Mouse (Mus musculus): Measurements from ENCODE around the gene Kif13a. TPM values are rescaled to one million over a fixed set of nuclear protein-coding genes. Genes with fewer than 3 reads are reported as not detected.

Gene Kif13a
- total and polyA plus RNA-seq, 3 experiments: 1.2 to 1.7 TPM; not detected in 1

GRCm38 (mm10) chr13:46743821-46744220, 185.8 kb downstream of the Kif13a start:
- Histone ChIP-seq H3K36me3 (ENCODE audit: control insufficient read depth in 1 of 2, insufficient read depth in 2 of 2, low read length in 2 of 2) (peaks cover 0 to 12% of the 10 kb centered on the region in 2 experiments; a peak in 2 of 4 replicates), H3K27ac (ENCODE audit: control insufficient read depth, low read depth, low read length) (no peak overlapping the region), H3K4me3 (ENCODE audit: control insufficient read depth in 1 of 2, insufficient read depth in 1 of 2, low read depth in 2 of 2, low read length in 2 of 2) (no peak overlapping the region), H3K9me3 (replicated peaks; ENCODE audit: insufficient read depth, low read length) (no peaks in the 10 kb centered on the region), H3K4me1 (ENCODE audit: control insufficient read depth in 1 of 2, insufficient read depth in 2 of 2, low read length in 2 of 2) (peaks cover 9 to 15% of the 10 kb centered on the region in 2 experiments), H3K27me3 (ENCODE audit: control insufficient read depth in 1 of 2, insufficient read depth in 2 of 2, low read length in 2 of 2) (no peaks in the 10 kb centered on the region), H3K79me2 (ENCODE audit: control insufficient read depth, insufficient read depth, low read length, poor library complexity) (no peaks in the 10 kb centered on the region), H3K9ac (ENCODE audit: control insufficient read depth, low read depth, low read length, poor library complexity, severe bottlenecking) (no peak overlapping the region)
- DNase-seq (ENCODE audit: low read depth, low spot score): no peak
- TF ChIP-seq TBP (IDR thresholded peaks at IDR 0.05; ENCODE audit: low read depth, low read length): no peak
- no peak for TF ChIP-seq ZC3H11A (IDR thresholded peaks at IDR 0.05; ENCODE audit: low read depth, low read length)
- TF ChIP-seq BHLHE40 (IDR thresholded peaks at IDR 0.05; ENCODE audit: borderline replicate concordance, low read depth, low read length): no peak
- no peak for TF ChIP-seq ELF1 (IDR thresholded peaks at IDR 0.05; ENCODE audit: low read depth, low read length)
- TF ChIP-seq TAL1 (IDR thresholded peaks at IDR 0.05; ENCODE audit: low read length): no peak
- no peak for TF ChIP-seq SIN3A (IDR thresholded peaks at IDR 0.05; ENCODE audit: low read length)

- TF ChIP-seq MXI1 (IDR thresholded peaks at IDR 0.05; ENCODE audit: low read depth, low read length) (no peak), POLR2A (IDR thresholded peaks at IDR 0.05; ENCODE audit: control insufficient read depth in 1 of 2, insufficient read depth in 1 of 2, low read depth in 1 of 2, low read length in 2 of 2, poor library complexity in 1 of 2) (no peak), TAL1 (IDR thresholded peaks at IDR 0.05; ENCODE audit: low read length) (no peak), MYB (IDR thresholded peaks at IDR 0.05; ENCODE audit: low read depth, low read length) (no peak), EP300 (IDR thresholded peaks at IDR 0.05; ENCODE audit: low read depth in 1 of 2, low read length in 2 of 2) (no peak), USF1 (IDR thresholded peaks at IDR 0.05; ENCODE audit: low read depth, low read length) (no peak), CHD1 (IDR thresholded peaks at IDR 0.05; ENCODE audit: low read depth, low read length) (no peak), MAX (IDR thresholded peaks at IDR 0.05; ENCODE audit: low read length) (no peak), BHLHE40 (IDR thresholded peaks at IDR 0.05; ENCODE audit: borderline replicate concordance, low read depth, low read length) (no peak), KAT2A (conservative IDR thresholded peaks at IDR 0.05; ENCODE audit: low read depth, low read length) (no peak), JUND (IDR thresholded peaks at IDR 0.05; ENCODE audit: low read depth, low read length) (no peak), POLR2AphosphoS2 (IDR thresholded peaks at IDR 0.05; ENCODE audit: low read length) (no peak), MEF2A (IDR thresholded peaks at IDR 0.05; ENCODE audit: extremely low read depth, insufficient replicate concordance, low read depth, low read length, poor library complexity, severe bottlenecking) (no peak), NELFE (IDR thresholded peaks at IDR 0.05; ENCODE audit: low read depth, low read length) (no peak), ZNF384 (IDR thresholded peaks at IDR 0.05; ENCODE audit: low read depth, low read length) (no peak), MAZ (IDR thresholded peaks at IDR 0.05; ENCODE audit: low read depth, low read length) (no peak), GATA1 (IDR thresholded peaks at IDR 0.05; ENCODE audit: low read depth, low read length) (no peak), CHD2 (IDR thresholded peaks at IDR 0.05; ENCODE audit: low read length) (no peak)
- Histone ChIP-seq H3K4me1 (ENCODE audit: control insufficient read depth in 1 of 2, insufficient read depth in 2 of 2, low read length in 2 of 2) (peaks cover 0 to 8% of the 10 kb centered on the region in 2 experiments; a peak in 2 of 4 replicates), H3K9ac (ENCODE audit: control insufficient read depth, low read depth, low read length, poor library complexity, severe bottlenecking) (no peak overlapping the region), H3K27ac (ENCODE audit: control insufficient read depth, low read depth, low read length) (no peak overlapping the region), H3K36me3 (ENCODE audit: control insufficient read depth in 1 of 2, insufficient read depth in 2 of 2, low read length in 2 of 2) (no peaks in the 10 kb centered on the region; a peak in 1 of 4 replicates), H3K27me3 (ENCODE audit: control insufficient read depth in 1 of 2, insufficient read depth in 2 of 2, low read length in 2 of 2) (no peaks in the 10 kb centered on the region), H3K9me3 (replicated peaks; ENCODE audit: insufficient read depth, low read length) (no peaks in the 10 kb centered on the region), H3K79me2 (ENCODE audit: control insufficient read depth, insufficient read depth, low read length, poor library complexity) (no peaks in the 10 kb centered on the region), H3K4me3 (ENCODE audit: control insufficient read depth in 1 of 2, insufficient read depth in 1 of 2, low read depth in 2 of 2, low read length in 2 of 2) (no peak overlapping the region)
- DNase-seq (ENCODE audit: low read depth, low spot score): no peak
Measured at GRCm38 (mm10) chr13:46742367-46742766, 187.3 kb downstream of the Kif13a start.

Data from MEL (cell line).